Mouse (Mus musculus): ENCODE results near the gene Olfr957. TPM values are rescaled to one million over a fixed set of nuclear protein-coding genes. Genes with fewer than 3 reads are reported as not detected.

Olfr957 gene
- polyA plus RNA-seq, 1 experiment from 2014 or later = not detected

Other genes with a start within 250 kb of the Olfr957 start
- gene Olfr945, start 239.0 kb downstream of the Olfr957 start, polyA plus RNA-seq (2015; fragmentation: Nextera tagmentation; extraction: Ambion mirVana) = not detected in 2 replicates
- gene Olfr948, start 189.8 kb downstream of the Olfr957 start, polyA plus RNA-seq (2015; fragmentation: Nextera tagmentation; extraction: Ambion mirVana) = not detected in 2 replicates
- not detected in 2 replicates for gene Olfr951, start 128.4 kb downstream of the Olfr957 start, polyA plus RNA-seq (2015; fragmentation: Nextera tagmentation; extraction: Ambion mirVana)
- not detected in 2 replicates for gene Olfr952, start 88.7 kb downstream of the Olfr957 start, polyA plus RNA-seq (2015; fragmentation: Nextera tagmentation; extraction: Ambion mirVana)
- not detected in 2 replicates for gene Olfr954, start 59.1 kb downstream of the Olfr957 start, polyA plus RNA-seq (2015; fragmentation: Nextera tagmentation; extraction: Ambion mirVana)
- not detected in 2 replicates for gene Olfr955, start 43.9 kb downstream of the Olfr957 start, polyA plus RNA-seq (2015; fragmentation: Nextera tagmentation; extraction: Ambion mirVana)
- not detected in 2 replicates for gene Olfr44, start 21.8 kb downstream of the Olfr957 start, polyA plus RNA-seq (2015; fragmentation: Nextera tagmentation; extraction: Ambion mirVana)
- gene Olfr958, start 38.2 kb upstream of the Olfr957 start, polyA plus RNA-seq (2015; fragmentation: Nextera tagmentation; extraction: Ambion mirVana) = not detected in 2 replicates
- not detected in 2 replicates for gene Olfr959, start 59.8 kb upstream of the Olfr957 start, polyA plus RNA-seq (2015; fragmentation: Nextera tagmentation; extraction: Ambion mirVana)
- 158 and 162 TPM in 2 replicates for gene AW551984, start 88.6 kb upstream of the Olfr957 start, polyA plus RNA-seq (2015; fragmentation: Nextera tagmentation; extraction: Ambion mirVana)
- not detected in 2 replicates for gene Olfr148, start 94.8 kb upstream of the Olfr957 start, polyA plus RNA-seq (2015; fragmentation: Nextera tagmentation; extraction: Ambion mirVana)
- gene Olfr960, start 105.6 kb upstream of the Olfr957 start, polyA plus RNA-seq (2015; fragmentation: Nextera tagmentation; extraction: Ambion mirVana) = not detected in 2 replicates
- not detected in 2 replicates for gene Olfr961, start 129.3 kb upstream of the Olfr957 start, polyA plus RNA-seq (2015; fragmentation: Nextera tagmentation; extraction: Ambion mirVana)
- gene Olfr963, start 151.4 kb upstream of the Olfr957 start, polyA plus RNA-seq (2015; fragmentation: Nextera tagmentation; extraction: Ambion mirVana) = not detected in 2 replicates
- gene Olfr149, start 191.3 kb upstream of the Olfr957 start, polyA plus RNA-seq (2015; fragmentation: Nextera tagmentation; extraction: Ambion mirVana) = not detected in 2 replicates
- gene Olfr965, start 195.5 kb upstream of the Olfr957 start, polyA plus RNA-seq (2015; fragmentation: Nextera tagmentation; extraction: Ambion mirVana) = not detected in 2 replicates
- gene Olfr150, start 215.2 kb upstream of the Olfr957 start, polyA plus RNA-seq (2015; fragmentation: Nextera tagmentation; extraction: Ambion mirVana) = not detected in 2 replicates
- not detected in 2 replicates for gene Olfr967, start 230.4 kb upstream of the Olfr957 start, polyA plus RNA-seq (2015; fragmentation: Nextera tagmentation; extraction: Ambion mirVana)

Data from hindbrain, embryonic 15.5 days (tissue).